Mouse (Mus musculus) spleen, postnatal 4 days (tissue): ENCODE measurements around the gene Sgip1.

Source experiments
- DNase-seq, 2 experiments: peaks; one replicate each; pipeline ENCODE4 v3.0.0; 2022; ENCODE audit warnings: low spot score in 2 of 2

Sgip1 gene

DNA sequence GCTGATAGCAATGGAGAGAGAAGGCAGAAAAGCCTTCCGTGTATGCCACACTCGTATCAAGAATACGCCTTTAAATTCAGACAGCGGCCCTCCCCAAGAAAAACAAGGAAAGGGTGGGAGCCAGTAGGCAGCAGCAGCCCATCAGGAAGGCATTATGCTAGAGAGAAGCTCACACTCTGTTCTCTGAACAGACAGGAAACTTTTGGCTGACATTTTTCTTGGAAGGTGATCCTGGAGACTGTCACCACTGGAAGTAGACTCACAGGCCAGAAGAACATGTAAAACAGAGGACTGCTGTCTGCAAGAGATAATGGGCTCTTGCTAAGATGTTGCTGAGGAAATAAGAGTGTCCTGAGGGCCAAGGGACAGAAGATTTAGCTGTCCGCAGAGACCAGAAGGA is 158.6 kb downstream of the Sgip1 start:
- DNase-seq = no peak

DNA sequence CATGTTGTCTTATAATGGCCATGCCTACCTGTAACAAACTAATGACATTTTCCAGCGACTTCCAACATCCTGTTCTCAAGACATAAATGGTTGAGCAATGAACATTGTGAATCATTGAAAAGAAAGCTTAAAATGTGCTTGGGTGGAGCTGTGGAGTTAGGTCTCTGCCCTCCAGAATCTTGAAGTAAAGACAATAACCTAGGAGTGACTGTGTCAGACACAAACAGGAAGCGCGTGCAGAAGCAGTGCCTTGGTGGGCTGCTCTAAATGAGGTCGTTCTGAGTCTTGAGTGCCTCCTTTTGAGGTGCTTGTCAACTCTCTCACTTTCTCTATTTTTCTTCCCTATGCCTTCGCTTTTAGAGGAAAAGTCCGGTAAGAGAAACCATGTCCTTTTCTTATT is 159.1 kb downstream of the Sgip1 start:
- no peak for DNase-seq

DNA sequence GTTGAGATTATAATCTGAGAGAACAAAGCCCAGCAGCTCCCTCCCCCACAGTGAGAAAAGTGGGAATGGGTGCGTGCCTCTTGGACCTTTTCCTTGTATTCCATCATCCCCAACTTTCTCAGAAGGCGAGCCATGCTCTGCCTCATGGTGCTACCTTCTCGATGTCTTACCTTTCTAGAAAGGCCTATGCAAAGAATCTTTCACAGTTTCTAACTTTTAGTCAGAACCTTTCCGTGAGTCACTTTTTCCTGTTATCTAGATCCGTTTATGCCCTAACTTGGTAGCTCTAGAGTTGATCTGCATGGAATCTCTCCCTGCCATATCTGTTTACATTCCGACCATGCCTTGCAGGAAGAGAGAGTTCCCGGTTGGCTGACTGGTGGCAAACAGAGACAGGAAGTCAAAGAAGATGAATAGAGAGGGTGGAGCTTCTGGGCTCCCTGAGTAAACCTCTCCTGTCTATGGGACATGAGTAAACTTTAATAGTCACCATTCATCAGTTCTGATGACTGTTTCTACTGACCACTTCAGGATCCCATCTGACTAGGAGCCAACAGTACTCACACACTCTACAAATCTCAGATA is 166.8 kb downstream of the Sgip1 start:
- DNase-seq = no peak

DNA sequence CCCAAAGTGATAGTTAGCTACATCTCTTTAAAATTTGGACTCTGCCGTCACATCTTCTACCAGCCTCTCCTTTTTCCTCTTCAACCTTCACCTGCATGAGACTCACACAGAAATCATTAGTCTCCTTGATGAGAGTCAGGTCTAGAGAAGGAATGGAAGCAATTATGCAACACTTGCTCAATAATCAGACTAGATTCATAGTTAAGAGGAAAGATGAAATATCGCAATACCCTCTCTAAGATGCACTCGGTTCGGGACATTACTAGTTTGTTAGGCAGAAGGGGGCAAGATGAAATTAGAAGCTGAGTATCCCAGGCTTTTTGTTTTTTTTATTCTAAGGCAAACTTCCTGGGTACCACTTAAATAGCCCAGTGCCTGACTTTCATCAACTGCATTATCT is 169.1 kb downstream of the Sgip1 start:
- DNase-seq = no peak

DNA sequence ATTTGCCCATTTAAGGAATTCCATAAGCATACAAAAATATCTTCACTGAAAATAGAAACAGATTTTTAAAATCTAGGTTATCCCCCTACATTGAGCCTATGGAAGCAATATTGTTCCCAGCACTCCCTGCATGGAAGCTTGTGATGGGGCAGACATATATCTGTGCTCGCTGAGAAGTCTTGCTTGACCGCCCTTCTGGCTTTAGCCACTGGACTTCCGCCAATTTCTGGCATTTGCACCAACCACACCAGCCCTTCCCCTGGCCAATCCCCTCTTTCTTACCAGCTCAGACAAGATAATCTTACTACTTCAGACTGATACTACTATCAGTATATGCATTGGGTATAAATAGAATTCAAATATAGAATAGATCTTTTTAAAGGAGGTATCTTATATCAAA is 172.1 kb downstream of the Sgip1 start:
- DNase-seq = no peak

DNA sequence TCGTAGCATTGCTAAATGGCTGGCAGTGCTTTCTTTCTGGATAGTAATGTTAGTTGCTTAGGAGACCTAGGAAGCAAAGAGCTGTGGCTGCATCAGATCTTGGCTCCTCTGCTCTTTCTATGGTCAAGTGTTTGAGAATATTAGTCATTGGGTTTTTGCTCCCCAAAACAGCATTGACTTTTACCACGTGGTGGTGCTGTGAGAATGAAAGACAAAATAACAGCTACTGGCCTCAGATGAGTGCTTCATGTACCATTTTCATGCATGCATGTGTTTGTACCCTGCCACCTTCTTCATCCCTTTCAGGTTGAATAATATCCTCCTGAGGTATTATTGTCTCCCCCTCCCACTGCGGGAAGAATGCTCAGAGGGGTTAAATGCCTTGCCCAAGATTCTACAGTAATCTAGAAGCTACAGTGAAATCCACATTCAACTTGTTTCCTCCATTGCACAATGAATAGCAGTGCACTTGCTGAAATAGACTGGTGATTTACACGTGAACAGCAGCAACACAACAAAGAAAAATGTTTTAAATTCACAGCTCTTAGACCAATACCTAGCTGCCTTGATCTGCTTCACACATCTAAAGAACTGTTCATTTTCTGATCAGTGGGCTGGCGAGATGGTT is 172.7 kb downstream of the Sgip1 start:
- DNase-seq = no peak

DNA sequence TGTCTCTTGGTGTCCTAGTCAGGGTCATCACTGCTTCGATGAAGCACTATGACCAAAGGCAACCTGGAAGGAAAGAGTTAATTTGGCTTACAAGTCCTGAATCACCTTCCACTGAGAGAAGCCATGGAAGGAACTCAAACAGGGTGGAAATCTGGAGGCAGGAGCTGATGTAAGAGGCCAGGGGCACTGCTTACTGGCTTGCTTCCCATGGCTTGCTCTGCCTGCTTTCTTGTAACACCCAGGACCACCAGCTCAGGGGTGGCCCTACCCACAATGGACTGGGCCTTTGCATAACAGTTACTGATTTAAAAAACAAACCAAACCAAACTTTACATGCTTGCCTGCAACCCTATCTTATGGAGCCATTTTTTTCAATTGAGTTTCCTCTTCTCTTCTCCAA is 177.1 kb downstream of the Sgip1 start:
- DNase-seq = no peak

DNA sequence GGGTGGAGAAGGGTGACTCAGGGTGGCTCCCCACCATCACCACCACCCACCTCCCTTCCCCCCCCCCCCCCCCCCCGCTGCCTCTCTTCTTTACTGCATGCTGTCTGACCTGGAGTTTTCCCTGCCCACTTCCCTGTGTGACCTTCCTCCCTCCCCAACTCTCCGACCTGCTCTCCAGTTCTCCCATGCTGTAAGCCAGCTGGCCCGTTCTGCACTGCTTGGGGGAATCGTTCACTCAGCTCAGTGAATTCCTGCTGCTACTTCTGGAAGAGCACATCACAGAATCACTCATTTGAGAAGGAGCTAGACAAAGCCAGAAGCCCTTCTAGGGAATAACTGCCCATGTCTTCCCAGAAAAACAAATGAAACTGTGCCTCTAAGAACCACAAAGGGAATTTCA is 188.4 kb downstream of the Sgip1 start:
- no peak for DNase-seq

DNA sequence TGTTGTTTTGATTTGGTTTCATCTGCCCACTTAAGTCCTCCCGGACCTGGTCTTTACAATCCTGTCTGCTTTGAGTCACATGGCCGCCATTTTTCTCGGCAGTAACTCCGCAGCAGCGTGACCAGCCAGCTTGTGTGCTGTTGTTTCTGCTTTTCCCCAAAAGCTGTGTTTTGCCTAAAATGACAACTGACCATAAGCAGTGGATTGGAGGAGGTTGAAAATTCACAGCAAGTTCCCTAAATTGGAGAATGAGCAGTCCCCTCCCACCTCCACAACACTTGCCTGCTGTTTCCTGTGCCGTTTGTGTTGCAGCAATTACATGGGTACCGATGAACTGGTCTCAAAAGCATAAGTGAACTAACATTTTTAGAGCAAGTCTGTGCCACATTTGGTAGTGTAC is 189.6 kb downstream of the Sgip1 start:
- no peak for DNase-seq

DNA sequence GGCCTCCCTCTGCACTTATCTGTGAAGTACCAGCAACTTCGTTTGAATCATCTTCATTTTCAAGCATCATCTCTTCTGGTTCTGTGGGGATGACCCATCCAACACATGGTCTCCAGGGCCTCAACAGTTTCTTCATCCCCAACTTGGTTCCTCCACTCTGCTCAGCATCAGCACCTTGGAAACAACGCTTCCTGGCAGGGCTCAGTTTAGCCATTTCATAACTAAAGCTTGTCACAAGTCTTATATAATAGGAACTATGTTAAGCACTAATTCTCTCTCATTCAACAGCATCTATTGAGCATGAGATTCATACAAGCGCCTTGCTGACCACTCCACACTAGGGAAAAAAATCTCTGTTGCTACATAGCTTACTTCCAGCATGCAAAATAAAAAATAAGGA is 199.2 kb downstream of the Sgip1 start:
- no peak for DNase-seq

DNA sequence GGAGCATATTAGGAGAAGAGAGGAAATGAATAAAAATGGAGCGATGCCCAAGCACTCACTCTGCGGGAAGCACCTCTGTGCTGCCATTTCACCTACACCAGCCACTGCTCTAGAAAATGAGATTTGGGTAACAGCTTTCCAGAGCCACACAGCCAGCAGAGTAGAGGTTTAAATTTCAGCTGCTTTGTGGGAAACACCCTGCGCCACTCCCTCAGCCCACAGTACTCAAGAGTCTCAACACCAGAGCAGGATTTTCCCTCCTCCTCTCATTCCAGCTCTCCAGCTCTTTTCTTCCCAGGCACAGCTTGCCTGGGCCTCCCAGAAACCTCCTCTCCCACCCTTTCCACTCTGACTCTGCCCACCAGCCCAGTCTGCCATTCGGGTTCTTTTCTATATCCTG is 199.6 kb downstream of the Sgip1 start:
- DNase-seq = no peak

DNA sequence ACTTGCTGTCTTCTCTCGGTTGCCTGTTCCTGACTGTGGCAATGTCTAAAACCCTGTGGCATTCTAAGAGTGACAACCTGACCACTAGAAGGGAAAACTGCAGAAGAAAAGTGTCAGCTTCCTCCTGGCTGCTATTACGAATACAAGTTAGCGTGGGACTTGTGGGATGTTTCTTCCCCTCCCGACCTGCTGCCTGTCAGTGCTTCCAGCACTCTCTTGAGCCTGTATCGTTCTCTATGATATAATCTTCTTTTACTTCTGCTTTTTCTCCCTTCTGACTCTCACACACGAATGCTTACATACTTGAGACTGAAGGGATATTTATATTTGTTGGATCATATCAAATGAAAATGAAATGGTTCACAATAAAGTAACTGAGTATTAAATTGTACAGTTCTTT is 203.2 kb downstream of the Sgip1 start:
- peak in 1 of 2 experiments; percentile 36 for DNase-seq

DNA sequence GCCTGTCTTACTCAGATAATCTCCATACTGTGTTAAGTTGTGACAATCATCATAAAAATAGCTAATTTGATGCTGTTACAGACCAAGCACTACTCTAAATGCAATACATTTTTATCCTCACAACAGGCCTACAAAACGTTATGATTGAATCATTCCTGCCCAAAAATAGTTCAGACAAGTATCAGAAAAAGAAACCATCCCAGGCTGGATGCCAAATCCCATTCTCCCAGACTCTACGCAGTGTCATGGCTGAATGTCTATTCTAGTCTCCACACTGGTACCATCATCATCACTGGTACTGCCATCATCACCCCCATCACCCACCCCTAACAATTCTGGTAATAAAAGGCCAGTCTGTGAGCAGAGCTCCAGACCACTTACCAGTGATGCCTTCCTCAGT is 211.4 kb downstream of the Sgip1 start:
- DNase-seq = peak in 1 of 2 experiments; percentile 17

DNA sequence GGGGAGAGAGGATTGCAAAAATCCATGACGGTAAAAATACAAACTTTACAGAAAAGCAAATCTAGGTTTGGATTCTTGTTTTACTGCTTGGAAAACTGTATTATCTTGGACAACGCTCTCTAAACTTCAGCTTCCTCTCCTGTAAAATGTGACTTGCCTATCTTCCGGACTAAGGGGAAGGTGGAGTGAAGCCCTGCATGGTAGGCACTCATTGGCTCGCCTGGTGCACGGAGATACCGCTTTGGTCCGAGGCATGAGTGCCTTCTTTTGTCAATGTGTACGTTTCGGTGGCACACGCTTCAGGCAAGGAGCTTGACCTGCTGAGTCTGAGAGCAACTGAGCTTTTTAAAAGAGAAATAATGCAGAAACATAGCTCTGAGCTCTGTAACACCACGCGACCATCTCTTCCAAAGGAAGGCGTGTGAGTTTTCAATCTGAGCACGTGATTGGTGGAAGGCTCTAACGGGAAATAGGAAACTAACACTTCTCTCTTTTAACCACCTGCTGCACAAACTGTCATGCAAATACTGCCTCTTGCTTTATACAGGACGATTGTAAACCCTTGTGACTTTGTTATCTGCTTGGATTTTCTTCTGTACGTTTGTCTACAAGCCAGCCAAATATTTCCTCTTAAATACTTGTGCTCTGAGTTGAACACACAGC is 214.3 kb downstream of the Sgip1 start:
- peak in 1 of 2 experiments; percentile 49 for DNase-seq

DNA sequence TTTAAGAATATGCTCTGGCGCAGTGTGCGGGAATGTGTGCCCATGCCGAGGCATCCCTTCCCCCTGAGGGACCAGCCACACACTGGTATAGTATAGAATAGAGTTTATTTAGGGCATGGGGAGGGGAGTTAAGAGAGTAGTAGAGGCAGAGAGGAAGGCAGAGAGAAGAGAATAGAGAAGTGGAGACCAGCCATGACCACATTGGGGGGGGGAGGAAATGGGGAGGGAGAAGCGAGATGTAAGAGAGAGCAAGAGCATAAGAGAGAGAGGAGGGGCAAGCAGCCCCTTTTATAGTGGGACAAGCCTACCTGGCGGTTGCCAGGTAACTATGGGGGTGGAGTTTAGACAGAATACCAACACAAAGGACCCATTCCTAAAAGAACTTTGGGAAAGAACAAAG is 218.3 kb downstream of the Sgip1 start:
- DNase-seq = peak in 1 of 2 experiments; percentile 23

DNA sequence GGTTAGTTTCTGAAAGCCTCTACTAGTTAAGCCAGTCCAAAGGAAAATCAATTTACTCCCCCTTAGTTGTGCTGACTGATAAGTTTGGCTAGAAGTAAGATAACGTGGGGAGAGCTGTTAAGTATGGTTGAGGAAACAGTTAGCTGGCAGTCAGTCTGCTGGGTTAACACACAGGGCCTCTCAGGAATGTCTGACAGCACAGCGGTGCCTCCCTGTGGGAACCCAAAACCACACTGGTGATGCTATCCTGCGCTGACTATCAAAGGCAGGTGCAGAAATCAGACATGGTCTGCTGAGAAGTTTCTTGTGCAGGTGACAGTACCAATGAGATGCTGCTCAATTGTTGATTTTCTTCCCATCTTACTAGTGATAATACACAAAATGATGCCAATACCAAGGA is 223.1 kb downstream of the Sgip1 start:
- DNase-seq = no peak

DNA sequence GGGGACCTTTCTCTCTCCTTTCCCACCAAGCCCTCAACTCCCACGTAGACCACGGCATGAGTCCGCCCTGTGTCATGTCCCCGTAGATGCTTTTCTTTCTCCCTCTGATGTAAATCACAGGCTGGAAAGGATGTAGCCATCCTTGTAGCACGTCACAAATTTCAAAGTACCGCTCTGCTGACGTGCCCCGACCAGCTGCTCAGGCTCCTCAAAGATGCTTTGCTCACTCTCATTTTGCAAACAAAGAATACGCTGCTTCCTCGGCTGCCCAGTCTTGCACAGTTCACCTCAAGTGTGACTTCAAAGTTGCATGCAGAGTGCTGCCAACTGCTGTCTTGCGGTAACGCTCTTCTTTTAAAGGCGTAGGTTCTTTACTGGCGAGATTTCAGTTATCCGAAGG is 226.7 kb downstream of the Sgip1 start:
- DNase-seq = no peak

DNA sequence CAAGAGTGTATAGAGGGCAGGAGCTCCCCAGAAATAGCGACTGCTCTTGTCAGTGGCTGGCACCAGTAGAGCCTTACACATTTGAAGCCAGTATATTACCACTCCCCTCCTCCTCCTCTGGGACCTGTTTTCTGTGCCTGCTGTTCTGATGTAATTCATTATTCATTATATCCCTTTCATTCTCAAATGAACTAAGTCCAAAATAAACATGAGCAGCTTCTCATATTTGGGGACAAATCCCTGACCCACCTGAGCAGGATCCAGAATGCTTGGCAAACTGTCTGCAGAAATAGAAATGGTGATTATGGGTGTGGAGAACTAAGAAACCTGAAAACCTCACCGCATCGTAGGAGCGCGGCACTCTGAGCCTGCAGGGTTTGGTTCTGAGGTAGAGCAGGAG is 228.5 kb downstream of the Sgip1 start:
- no peak for DNase-seq

DNA sequence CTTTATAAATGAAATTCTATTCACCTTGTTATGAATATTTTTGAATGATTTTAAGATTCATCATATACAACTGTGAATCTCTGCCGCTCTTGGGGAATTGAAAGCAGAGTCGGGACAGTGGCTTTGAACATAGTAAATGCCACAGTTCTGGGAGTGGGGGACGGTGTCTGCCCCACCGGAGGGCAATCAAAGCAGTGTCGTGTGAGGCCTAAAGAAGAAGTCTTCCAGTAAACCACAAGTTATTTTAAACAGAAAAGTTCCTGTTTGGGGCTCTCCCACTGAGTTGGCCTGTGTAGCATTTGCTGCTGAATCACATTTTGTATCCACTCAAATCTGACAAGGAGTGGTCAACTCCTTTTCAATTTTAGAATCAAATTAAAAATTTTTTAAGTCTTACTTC is 230.1 kb downstream of the Sgip1 start:
- DNase-seq = no peak

DNA sequence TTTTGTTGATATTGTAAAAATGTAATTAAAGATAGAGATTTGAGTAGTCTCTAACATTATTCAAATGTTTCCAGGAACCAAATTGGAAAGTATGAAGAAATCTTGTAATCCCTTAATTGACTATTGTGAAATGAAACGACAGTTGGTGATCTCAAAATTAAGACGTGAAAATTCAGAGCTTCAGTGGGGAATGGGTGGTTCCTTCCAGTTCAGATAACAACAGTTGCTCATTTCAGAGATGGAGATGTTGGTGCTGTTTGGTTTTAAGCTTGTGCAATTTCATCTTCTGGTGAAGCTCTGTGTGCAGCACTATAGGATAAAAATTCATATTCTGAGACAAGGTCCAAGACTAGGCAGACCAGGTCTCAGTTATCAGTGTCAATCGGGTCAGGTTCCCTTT is 231.0 kb downstream of the Sgip1 start:
- no peak for DNase-seq

DNA sequence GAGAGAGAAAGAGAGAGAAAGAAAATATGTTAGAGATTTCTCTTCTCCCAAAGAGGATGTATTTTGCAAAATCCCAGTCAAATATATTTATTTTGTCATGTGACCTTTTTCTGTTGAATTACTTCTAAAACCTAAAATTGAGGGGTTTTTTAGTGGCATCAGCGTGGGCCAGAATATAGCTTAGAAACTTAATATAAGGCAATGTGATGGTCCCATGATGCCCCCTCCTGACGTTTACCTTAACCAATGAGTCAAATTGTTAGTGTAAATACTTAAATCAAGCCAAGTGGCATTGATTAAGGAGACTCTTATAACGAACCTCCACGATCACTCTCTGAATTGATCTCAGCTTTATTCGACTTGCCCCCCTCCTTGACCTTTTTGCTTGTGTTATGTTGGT is 233.1 kb downstream of the Sgip1 start:
- DNase-seq = no peak

DNA sequence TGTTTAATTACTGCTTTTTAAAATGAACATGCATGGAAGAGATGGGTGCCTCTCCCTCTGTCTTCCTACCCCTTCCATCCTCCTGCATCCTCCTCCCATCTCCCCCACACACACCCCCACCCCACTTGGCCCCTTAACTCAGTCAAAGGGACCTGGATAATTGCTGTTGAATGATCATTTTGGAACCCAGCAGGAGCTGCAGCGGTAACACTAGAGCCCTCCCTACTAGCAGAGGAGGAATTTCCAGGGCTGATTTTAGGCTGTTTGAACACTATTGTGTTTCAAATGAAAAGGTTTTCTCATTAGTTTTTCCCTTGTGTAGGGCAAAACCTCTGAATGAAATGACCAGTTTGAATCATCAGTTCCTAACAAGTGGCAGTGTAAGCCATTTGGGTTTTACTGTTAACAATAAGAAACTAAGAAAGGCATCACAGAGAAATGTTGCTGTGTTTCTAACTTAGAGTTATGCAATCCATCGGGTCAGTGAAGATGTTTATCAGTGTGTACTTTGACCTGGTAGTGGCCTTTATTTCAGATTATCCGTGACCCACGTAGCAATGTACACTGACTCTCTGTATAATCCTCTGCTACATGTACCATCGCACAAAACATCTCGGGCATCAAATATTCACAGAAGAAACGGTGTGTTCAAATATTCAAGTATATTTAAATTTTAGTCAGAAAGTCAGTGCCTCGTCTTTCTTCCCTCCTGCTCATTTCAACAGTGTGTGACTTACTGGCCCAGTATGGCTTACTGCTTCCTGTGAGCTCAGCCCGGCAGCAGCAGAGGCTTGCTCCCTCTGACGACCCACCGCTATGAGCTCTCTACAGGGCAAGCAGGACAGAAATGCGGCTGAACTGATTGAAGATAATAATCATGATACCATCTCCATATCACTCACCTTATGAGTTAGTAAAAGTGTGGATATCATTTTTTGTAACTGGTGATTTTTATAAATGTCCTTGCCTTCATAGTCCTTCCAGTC is 235.5 kb downstream of the Sgip1 start:
- no peak for DNase-seq
